Mouse (Mus musculus) thymus, adult 2 months (tissue): ENCODE data around the gene Bmper.

ENCODE experiments used
- CTCF ChIP-seq: fragments of 200-500 bp; IDR thresholded peaks from 2 replicates; pipeline ENCODE4 v1.5.1; 2012; ENCODE audit warnings: mild to moderate bottlenecking, control low read depth, low read length, moderate library complexity, borderline replicate concordance; ENCODE audit not compliant: control insufficient read depth, poor library complexity, insufficient read depth; ENCODE audit errors: extremely low read depth
- POLR2A ChIP-seq: fragments of 200-500 bp; IDR thresholded peaks from 2 replicates; pipeline ENCODE4 v1.6.1; 2012; ENCODE audit warnings: mild to moderate bottlenecking, low read length, control low read depth, moderate library complexity; ENCODE audit not compliant: control insufficient read depth, poor library complexity, insufficient read depth; ENCODE audit errors: extremely low read depth

GRCm38 (mm10) chr9:23251001-23251400 lies 28.1 kb downstream of the Bmper start:
- TF ChIP-seq POLR2A (no peak), CTCF (no peak)
